Mouse (Mus musculus) megakaryocyte, embryonic 14.5 days (primary cell): ENCODE measurements around the gene Zfp986.
"Not testable (repeated sequence)": the region's sequence is repeated elsewhere in the genome, so short reads cannot be mapped to it uniquely, and the experiment has no call there.

Experiments used
- FLI1 ChIP-seq: IDR thresholded peaks from 2 replicates; pipeline ENCODE4 v1.6.1; 2012; ENCODE audit warnings: low read length, inconsistent platforms, mixed read lengths
- GATA1 ChIP-seq: IDR thresholded peaks from 3 replicates; pipeline ENCODE4 v1.6.1; 2012; ENCODE audit warnings: mixed read lengths, low read length, inconsistent platforms, borderline replicate concordance

GRCm38 (mm10) chr4:145846793-145847192 lies 21.8 kb upstream of the Zfp986 start:
- not testable (repeated sequence) for TF ChIP-seq GATA1, FLI1
